Mouse (Mus musculus): Measurements from ENCODE around the gene Asap3. TPM values are rescaled to one million over a fixed set of nuclear protein-coding genes. Genes with fewer than 3 reads are reported as not detected.

Asap3 gene
- total and polyA plus RNA-seq, 3 experiments: 0.05 to 0.30 (median 0.05) TPM

- H3K27me3 ChIP-seq (ENCODE audit: insufficient read depth, low read length): peaks cover 29% of the 10 kb centered on the region
- H3K4me1 ChIP-seq (ENCODE audit: insufficient read depth, low read depth, low read length): peaks cover 21% of the 10 kb centered on the region
- no peaks in the 10 kb centered on the region for H3K36me3 ChIP-seq (replicated peaks)
- H3K9me3 ChIP-seq (replicated peaks): no peaks in the 10 kb centered on the region
- DNase-seq (ENCODE audit: low spot score) (no peak), ATAC-seq (ENCODE audit: extremely low read depth, insufficient number of reproducible peaks, low FRiP score, poor library complexity, severe bottlenecking) (no peak)
- TF ChIP-seq TAL1 (conservative IDR thresholded peaks at IDR 0.05; ENCODE audit: low read depth, low read length): no peak
- no peak for TF ChIP-seq CTCF (IDR thresholded peaks at IDR 0.05; ENCODE audit: low read depth, low read length)
- H3K4me3 ChIP-seq (ENCODE audit: low read depth, low read length): no peak overlapping the region
Observed at GRCm38 (mm10) chr4:136281611-136282010, 75.4 kb downstream of the Asap3 start.

- TF ChIP-seq CTCF (IDR thresholded peaks at IDR 0.05; ENCODE audit: low read depth, low read length) (no peak), POLR2AphosphoS5 (IDR thresholded peaks at IDR 0.05; ENCODE audit: insufficient replicate concordance, low read depth, low read length) (no peak), GATA1 (IDR thresholded peaks at IDR 0.05; ENCODE audit: borderline replicate concordance, low read length) (no peak), TAL1 (conservative IDR thresholded peaks at IDR 0.05; ENCODE audit: low read depth, low read length) (no peak), GATA2 (IDR thresholded peaks at IDR 0.05; ENCODE audit: borderline replicate concordance, low read depth, low read length) (no peak)
- no peak for ATAC-seq (ENCODE audit: extremely low read depth, insufficient number of reproducible peaks, low FRiP score, poor library complexity, severe bottlenecking)
- no peaks in the 10 kb centered on the region for H3K9me3 ChIP-seq (replicated peaks)
- H3K36me3 ChIP-seq (replicated peaks): peaks cover 8% of the 10 kb centered on the region
- H3K4me1 ChIP-seq (ENCODE audit: insufficient read depth, low read depth, low read length): peaks cover 27% of the 10 kb centered on the region
- H3K4me3 ChIP-seq (ENCODE audit: low read depth, low read length): no peak overlapping the region
- DNase-seq (ENCODE audit: low spot score): no peak
- peaks cover 26% of the 10 kb centered on the region for H3K27me3 ChIP-seq (ENCODE audit: insufficient read depth, low read length)
Observed at GRCm38 (mm10) chr4:136282621-136283480, 76.7 kb downstream of the Asap3 start.

- peaks cover 17% of the 10 kb centered on the region for H3K36me3 ChIP-seq (replicated peaks)
- ATAC-seq (ENCODE audit: extremely low read depth, insufficient number of reproducible peaks, low FRiP score, poor library complexity, severe bottlenecking): no peak
- peaks cover 1% of the 10 kb centered on the region; the same call in 1 of the 2 replicates for H3K9me3 ChIP-seq (replicated peaks)
- peaks cover 27% of the 10 kb centered on the region for H3K4me1 ChIP-seq (ENCODE audit: insufficient read depth, low read depth, low read length)
- DNase-seq (ENCODE audit: low spot score): no peak
- TF ChIP-seq TAL1 (conservative IDR thresholded peaks at IDR 0.05; ENCODE audit: low read depth, low read length) (no peak), GATA2 (IDR thresholded peaks at IDR 0.05; ENCODE audit: borderline replicate concordance, low read depth, low read length) (no peak), POLR2AphosphoS5 (IDR thresholded peaks at IDR 0.05; ENCODE audit: insufficient replicate concordance, low read depth, low read length) (no peak), GATA1 (IDR thresholded peaks at IDR 0.05; ENCODE audit: borderline replicate concordance, low read length) (no peak), CTCF (IDR thresholded peaks at IDR 0.05; ENCODE audit: low read depth, low read length) (no peak)
- no peak overlapping the region for H3K4me3 ChIP-seq (ENCODE audit: low read depth, low read length)
- peaks cover 22% of the 10 kb centered on the region for H3K27me3 ChIP-seq (ENCODE audit: insufficient read depth, low read length)
Observed at GRCm38 (mm10) chr4:136283783-136284182, 77.6 kb downstream of the Asap3 start.

- DNase-seq (ENCODE audit: low spot score): no peak
- Histone ChIP-seq H3K36me3 (replicated peaks) (peaks cover 23% of the 10 kb centered on the region), H3K4me1 (ENCODE audit: insufficient read depth, low read depth, low read length) (peaks cover 27% of the 10 kb centered on the region), H3K4me3 (ENCODE audit: low read depth, low read length) (peak within 1 kb of the TSS; percentile 77), H3K27me3 (ENCODE audit: insufficient read depth, low read length) (peaks cover 15% of the 10 kb centered on the region), H3K9me3 (replicated peaks) (peaks cover 4% of the 10 kb centered on the region; the same call in 1 of the 2 replicates)
- TF ChIP-seq GATA1 (IDR thresholded peaks at IDR 0.05; ENCODE audit: borderline replicate concordance, low read length) (no peak), GATA2 (IDR thresholded peaks at IDR 0.05; ENCODE audit: borderline replicate concordance, low read depth, low read length) (no peak), TAL1 (conservative IDR thresholded peaks at IDR 0.05; ENCODE audit: low read depth, low read length) (no peak), CTCF (IDR thresholded peaks at IDR 0.05; ENCODE audit: low read depth, low read length) (no peak), POLR2AphosphoS5 (IDR thresholded peaks at IDR 0.05; ENCODE audit: insufficient replicate concordance, low read depth, low read length) (no peak)
- ATAC-seq (ENCODE audit: extremely low read depth, insufficient number of reproducible peaks, low FRiP score, poor library complexity, severe bottlenecking): no peak
Observed at GRCm38 (mm10) chr4:136284455-136284854, 78.3 kb downstream of the Asap3 start, which contains the start of gene Zfp46. Zfp46 (plus strand) TSS chr4:136284683.

- Histone ChIP-seq H3K36me3 (replicated peaks) (peaks cover 27% of the 10 kb centered on the region), H3K4me1 (ENCODE audit: insufficient read depth, low read depth, low read length) (peaks cover 27% of the 10 kb centered on the region), H3K27me3 (ENCODE audit: insufficient read depth, low read length) (peaks cover 15% of the 10 kb centered on the region), H3K4me3 (ENCODE audit: low read depth, low read length) (peak overlapping the region; percentile 77), H3K9me3 (replicated peaks) (peaks cover 7% of the 10 kb centered on the region; the same call in 1 of the 2 replicates)
- no peak for TF ChIP-seq CTCF (IDR thresholded peaks at IDR 0.05; ENCODE audit: low read depth, low read length)
- TF ChIP-seq TAL1 (conservative IDR thresholded peaks at IDR 0.05; ENCODE audit: low read depth, low read length): no peak
- TF ChIP-seq GATA1 (IDR thresholded peaks at IDR 0.05; ENCODE audit: borderline replicate concordance, low read length): no peak
- no peak for TF ChIP-seq GATA2 (IDR thresholded peaks at IDR 0.05; ENCODE audit: borderline replicate concordance, low read depth, low read length)
- no peak for TF ChIP-seq POLR2AphosphoS5 (IDR thresholded peaks at IDR 0.05; ENCODE audit: insufficient replicate concordance, low read depth, low read length)
- DNase-seq (ENCODE audit: low spot score) (no peak), ATAC-seq (ENCODE audit: extremely low read depth, insufficient number of reproducible peaks, low FRiP score, poor library complexity, severe bottlenecking) (no peak)
Observed at GRCm38 (mm10) chr4:136284891-136285290, 78.7 kb downstream of the Asap3 start.

- Histone ChIP-seq H3K4me1 (ENCODE audit: insufficient read depth, low read depth, low read length) (peaks cover 27% of the 10 kb centered on the region), H3K27me3 (ENCODE audit: insufficient read depth, low read length) (peaks cover 15% of the 10 kb centered on the region), H3K9me3 (replicated peaks) (peaks cover 12% of the 10 kb centered on the region), H3K4me3 (ENCODE audit: low read depth, low read length) (peak overlapping the region; percentile 77), H3K36me3 (replicated peaks) (peaks cover 32% of the 10 kb centered on the region)
- peak; percentile 83 for DNase-seq (ENCODE audit: low spot score)
- TF ChIP-seq GATA2 (IDR thresholded peaks at IDR 0.05; ENCODE audit: borderline replicate concordance, low read depth, low read length) (no peak), TAL1 (conservative IDR thresholded peaks at IDR 0.05; ENCODE audit: low read depth, low read length) (no peak), CTCF (IDR thresholded peaks at IDR 0.05; ENCODE audit: low read depth, low read length) (no peak), POLR2AphosphoS5 (IDR thresholded peaks at IDR 0.05; ENCODE audit: insufficient replicate concordance, low read depth, low read length) (no peak), GATA1 (IDR thresholded peaks at IDR 0.05; ENCODE audit: borderline replicate concordance, low read length) (no peak)
- peak; percentile 71 for ATAC-seq (ENCODE audit: extremely low read depth, insufficient number of reproducible peaks, low FRiP score, poor library complexity, severe bottlenecking)
Observed at GRCm38 (mm10) chr4:136285348-136285810, 79.2 kb downstream of the Asap3 start.
